Mouse (Mus musculus) frontal cortex, postnatal 14 days (tissue): ENCODE measurements around the gene Gm28553.
"Not testable (repeated sequence)": the region's sequence is repeated elsewhere in the genome, so short reads cannot be mapped to it uniquely, and the experiment has no call there.

ENCODE experiments used
- DNase-seq, 2 experiments: peaks; one replicate each; pipeline ENCODE4 v3.0.0; 2022; ENCODE audit warnings: low spot score in 2 of 2

Gene Gm28553

DNA sequence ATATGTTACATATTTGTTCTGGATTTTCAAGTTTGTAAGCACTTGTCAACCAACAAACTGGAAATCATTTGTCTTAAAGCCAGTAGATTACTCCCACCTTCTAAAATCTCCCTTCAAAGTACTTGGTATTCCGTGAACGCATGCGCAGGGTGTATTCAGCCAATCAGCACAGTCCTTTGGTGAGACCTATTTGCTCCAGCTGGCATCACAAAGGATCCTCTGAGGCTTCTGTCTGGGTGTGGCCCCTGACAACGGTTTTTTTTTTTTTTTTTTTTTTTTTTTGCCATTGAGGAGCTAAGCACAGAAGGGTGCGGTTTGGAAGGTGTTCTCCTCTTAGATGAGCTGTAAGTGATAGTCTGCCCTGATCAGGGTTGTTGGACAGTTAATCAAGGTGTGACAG lies at the start of gene Gm28553:
TSS of gene Gm28553 (plus strand) at position 301 of the 400 bp plus-strand sequence.
- DNase-seq = not testable (repeated sequence)
